Mouse (Mus musculus): ENCODE results near the gene Rtn1. TPM values are rescaled to one million over a fixed set of nuclear protein-coding genes. Genes with fewer than 3 reads are reported as not detected.

The Rtn1 gene
- total and polyA plus RNA-seq, 2 experiments from 2014 or later: 6.5 to 11.7 TPM

DNA sequence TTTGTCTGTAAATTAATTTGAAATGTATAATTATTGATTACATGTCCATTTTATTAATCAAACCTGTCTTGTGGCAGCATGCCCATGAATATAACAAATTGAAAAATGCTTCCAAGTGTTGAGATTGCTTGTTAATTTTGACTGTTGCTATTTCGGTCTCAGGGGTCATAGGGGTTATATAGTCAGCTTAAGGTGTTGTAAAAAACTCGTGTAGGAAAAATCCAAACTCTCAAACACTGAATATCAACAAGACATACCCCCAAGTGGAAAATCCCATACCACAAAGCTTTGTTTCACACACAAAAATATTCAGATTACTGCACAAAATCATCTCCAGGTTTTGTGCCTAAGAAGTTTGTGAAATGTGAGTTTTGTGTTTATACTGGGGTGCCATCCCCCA, 18.5 kb downstream of the Rtn1 start:
- Histone ChIP-seq H3K9ac (replicated peaks; ENCODE audit: low read depth, low read length) (no peak overlapping the region), H3K27me3 (ENCODE audit: control insufficient read depth, insufficient read depth, low read length) (no peaks in the 10 kb centered on the region), H3K4me1 (ENCODE audit: control insufficient read depth, insufficient read depth) (no peaks in the 10 kb centered on the region), H3K4me3 (ENCODE audit: low read depth, low read length) (no peak overlapping the region), H3K9me3 (replicated peaks; ENCODE audit: control insufficient read depth, low read length) (no peaks in the 10 kb centered on the region), H3K4me2 (ENCODE audit: low read depth, low read length) (no peak overlapping the region), H3K36me3 (replicated peaks; ENCODE audit: control insufficient read depth, insufficient read depth, low read length) (no peaks in the 10 kb centered on the region), H3K27ac (ENCODE audit: low read depth) (no peak overlapping the region)
- no peak for ATAC-seq (ENCODE audit: insufficient read depth, low read depth)
- no peak for DNase-seq (ENCODE audit: low spot score)
- WGBS: 54% methylated on average over 2 of the region's 2 CpGs
- TF ChIP-seq EP300 (IDR thresholded peaks at IDR 0.05; ENCODE audit: low read depth) (no peak), CTCF (IDR thresholded peaks at IDR 0.05; ENCODE audit: low read depth) (no peak)

DNA sequence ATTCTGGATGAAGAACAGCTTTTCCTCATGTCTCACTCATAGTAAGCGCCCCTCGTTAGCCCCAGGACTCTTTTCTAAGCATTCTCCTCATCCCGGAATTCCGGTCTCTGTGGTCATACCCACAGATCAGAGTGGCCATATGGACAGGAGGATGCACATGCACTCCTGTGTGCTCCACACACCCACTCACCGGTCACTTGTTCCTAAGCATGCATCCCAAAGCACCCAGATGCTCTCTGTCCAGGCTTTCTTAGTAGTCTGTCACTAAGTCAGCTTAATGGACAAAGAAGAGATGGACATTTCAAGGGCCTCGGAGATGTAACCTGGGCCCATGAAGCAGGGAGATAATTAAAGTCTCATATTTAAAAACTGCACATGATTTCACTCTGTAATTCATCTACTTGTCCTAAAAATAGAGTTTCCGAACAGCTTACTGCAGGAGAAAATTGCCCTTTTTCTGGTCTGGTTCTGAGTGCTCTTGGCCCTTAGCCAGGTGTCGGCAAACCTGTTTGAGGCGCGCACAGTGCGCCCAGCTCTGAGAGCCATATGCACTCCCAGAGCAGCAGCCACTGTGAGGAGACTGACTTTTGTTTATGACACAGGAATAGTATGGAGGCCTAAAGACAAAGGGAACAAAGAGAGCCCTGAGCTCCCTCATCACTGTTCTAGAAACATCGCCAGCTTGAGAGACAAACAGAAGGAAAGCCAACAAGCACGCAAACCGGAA, 19.3 kb downstream of the Rtn1 start:
- no peaks in the 10 kb centered on the region for H3K27me3 ChIP-seq (ENCODE audit: control insufficient read depth, insufficient read depth, low read length)
- no peak overlapping the region for H3K9ac ChIP-seq (replicated peaks; ENCODE audit: low read depth, low read length)
- ATAC-seq (ENCODE audit: insufficient read depth, low read depth) (no peak), DNase-seq (ENCODE audit: low spot score) (no peak)
- no peaks in the 10 kb centered on the region for H3K36me3 ChIP-seq (replicated peaks; ENCODE audit: control insufficient read depth, insufficient read depth, low read length)
- 82% methylated on average over 14 of the region's 14 CpGs for WGBS
- no peak overlapping the region for H3K27ac ChIP-seq (ENCODE audit: low read depth)
- no peak overlapping the region for H3K4me3 ChIP-seq (ENCODE audit: low read depth, low read length)
- no peak overlapping the region for H3K4me2 ChIP-seq (ENCODE audit: low read depth, low read length)
- TF ChIP-seq CTCF (IDR thresholded peaks at IDR 0.05; ENCODE audit: low read depth) (no peak), EP300 (IDR thresholded peaks at IDR 0.05; ENCODE audit: low read depth) (no peak)
- no peaks in the 10 kb centered on the region for H3K9me3 ChIP-seq (replicated peaks; ENCODE audit: control insufficient read depth, low read length)
- H3K4me1 ChIP-seq (ENCODE audit: control insufficient read depth, insufficient read depth): no peaks in the 10 kb centered on the region

GRCm38 (mm10) chr12:72388835-72389234, 20.0 kb downstream of the Rtn1 start:
- no peak overlapping the region for H3K27ac ChIP-seq (ENCODE audit: low read depth)
- no peak overlapping the region for H3K9ac ChIP-seq (replicated peaks; ENCODE audit: low read depth, low read length)
- H3K4me1 ChIP-seq (ENCODE audit: control insufficient read depth, insufficient read depth): no peaks in the 10 kb centered on the region
- no peak overlapping the region for H3K4me2 ChIP-seq (ENCODE audit: low read depth, low read length)
- DNase-seq (ENCODE audit: low spot score) (no peak), ATAC-seq (ENCODE audit: insufficient read depth, low read depth) (no peak)
- no peaks in the 10 kb centered on the region for H3K9me3 ChIP-seq (replicated peaks; ENCODE audit: control insufficient read depth, low read length)
- no peaks in the 10 kb centered on the region for H3K27me3 ChIP-seq (ENCODE audit: control insufficient read depth, insufficient read depth, low read length)
- H3K36me3 ChIP-seq (replicated peaks; ENCODE audit: control insufficient read depth, insufficient read depth, low read length): no peaks in the 10 kb centered on the region
- 82% methylated on average over 5 of the region's 5 CpGs for WGBS
- H3K4me3 ChIP-seq (ENCODE audit: low read depth, low read length): no peak overlapping the region
- TF ChIP-seq CTCF (IDR thresholded peaks at IDR 0.05; ENCODE audit: low read depth) (no peak), EP300 (IDR thresholded peaks at IDR 0.05; ENCODE audit: low read depth) (no peak)

- TF ChIP-seq EP300 (IDR thresholded peaks at IDR 0.05; ENCODE audit: low read depth): no peak
- TF ChIP-seq CTCF (IDR thresholded peaks at IDR 0.05; ENCODE audit: low read depth): no peak
Measured at GRCm38 (mm10) chr12:72388135-72388534, 20.7 kb downstream of the Rtn1 start.

DNA sequence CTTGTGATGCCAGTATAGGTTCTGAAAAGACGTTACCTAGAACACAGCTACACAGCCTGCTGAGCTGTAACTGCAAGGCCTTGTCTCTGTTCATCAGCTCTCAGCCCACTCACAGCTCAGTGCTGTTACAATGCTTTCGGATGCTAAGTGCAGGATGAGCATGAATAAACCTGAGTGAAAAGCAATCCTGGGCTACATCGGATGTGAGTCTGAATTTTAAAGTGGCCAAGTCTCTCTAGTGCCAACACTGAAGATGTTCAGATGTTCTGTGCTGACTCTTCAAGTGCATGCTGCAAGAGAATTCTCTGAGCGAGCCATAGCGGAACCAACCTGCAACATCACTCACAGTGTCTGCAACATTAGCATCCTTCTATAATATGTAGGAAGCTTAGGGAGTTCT, 32.5 kb downstream of the Rtn1 start:
- no peak for ATAC-seq (ENCODE audit: insufficient read depth, low read depth)
- DNase-seq (ENCODE audit: low spot score): no peak
- H3K4me2 ChIP-seq (ENCODE audit: low read depth, low read length): no peak overlapping the region
- TF ChIP-seq EP300 (IDR thresholded peaks at IDR 0.05; ENCODE audit: low read depth): no peak
- TF ChIP-seq CTCF (IDR thresholded peaks at IDR 0.05; ENCODE audit: low read depth): no peak
- no peaks in the 10 kb centered on the region for H3K27me3 ChIP-seq (ENCODE audit: control insufficient read depth, insufficient read depth, low read length)
- no peaks in the 10 kb centered on the region for H3K36me3 ChIP-seq (replicated peaks; ENCODE audit: control insufficient read depth, insufficient read depth, low read length)
- H3K4me3 ChIP-seq (ENCODE audit: low read depth, low read length): no peak overlapping the region
- H3K9me3 ChIP-seq (replicated peaks; ENCODE audit: control insufficient read depth, low read length): no peaks in the 10 kb centered on the region
- no peak overlapping the region for H3K9ac ChIP-seq (replicated peaks; ENCODE audit: low read depth, low read length)
- H3K4me1 ChIP-seq (ENCODE audit: control insufficient read depth, insufficient read depth): no peaks in the 10 kb centered on the region
- 85% methylated on average over 5 of the region's 5 CpGs for WGBS
- H3K27ac ChIP-seq (ENCODE audit: low read depth): no peak overlapping the region

More at GRCm38 (mm10) chr12:72388135-72388534, 20.7 kb downstream of the Rtn1 start:
- H3K4me3 ChIP-seq (ENCODE audit: low read depth, low read length): no peak overlapping the region
- no peaks in the 10 kb centered on the region for H3K36me3 ChIP-seq (replicated peaks; ENCODE audit: control insufficient read depth, insufficient read depth, low read length)
- no peaks in the 10 kb centered on the region for H3K27me3 ChIP-seq (ENCODE audit: control insufficient read depth, insufficient read depth, low read length)
- no peaks in the 10 kb centered on the region for H3K9me3 ChIP-seq (replicated peaks; ENCODE audit: control insufficient read depth, low read length)
- H3K9ac ChIP-seq (replicated peaks; ENCODE audit: low read depth, low read length): no peak overlapping the region
- no peak overlapping the region for H3K4me2 ChIP-seq (ENCODE audit: low read depth, low read length)
- no peaks in the 10 kb centered on the region for H3K4me1 ChIP-seq (ENCODE audit: control insufficient read depth, insufficient read depth)
- DNase-seq (ENCODE audit: low spot score): no peak
- no peak overlapping the region for H3K27ac ChIP-seq (ENCODE audit: low read depth)
- no peak for ATAC-seq (ENCODE audit: insufficient read depth, low read depth)
- WGBS: 89% methylated on average over 6 of the region's 6 CpGs

GRCm38 (mm10) chr12:72374823-72375225, 34.0 kb downstream of the Rtn1 start:
- no peak overlapping the region for H3K4me2 ChIP-seq (ENCODE audit: low read depth, low read length)
- no peak for DNase-seq (ENCODE audit: low spot score)
- no peak overlapping the region for H3K4me3 ChIP-seq (ENCODE audit: low read depth, low read length)
- TF ChIP-seq EP300 (IDR thresholded peaks at IDR 0.05; ENCODE audit: low read depth) (no peak), CTCF (IDR thresholded peaks at IDR 0.05; ENCODE audit: low read depth) (no peak)
- no peaks in the 10 kb centered on the region for H3K27me3 ChIP-seq (ENCODE audit: control insufficient read depth, insufficient read depth, low read length)
- no peak overlapping the region for H3K27ac ChIP-seq (ENCODE audit: low read depth)
- ATAC-seq (ENCODE audit: insufficient read depth, low read depth): no peak
- H3K36me3 ChIP-seq (replicated peaks; ENCODE audit: control insufficient read depth, insufficient read depth, low read length): no peaks in the 10 kb centered on the region
- H3K9me3 ChIP-seq (replicated peaks; ENCODE audit: control insufficient read depth, low read length): no peaks in the 10 kb centered on the region
- WGBS: 61% methylated on average over 11 of the region's 11 CpGs
- no peak overlapping the region for H3K9ac ChIP-seq (replicated peaks; ENCODE audit: low read depth, low read length)
- H3K4me1 ChIP-seq (ENCODE audit: control insufficient read depth, insufficient read depth): no peaks in the 10 kb centered on the region
